Mouse (Mus musculus): ENCODE measurements around the gene Bag2. TPM values are rescaled to one million over a fixed set of nuclear protein-coding genes. Genes with fewer than 3 reads are reported as not detected.
A peak's percentile ranks its signal among the peaks of the same experiment; 100 is the strongest.

Gene Bag2
- 14.0 and 16.4 TPM in 2 replicates for total RNA-seq (2021)
- long read RNA-seq, transcript Bag2-201 (3 exons, 1,860 nt): major isoform, 13 of 33 reads
- long read RNA-seq, partial matches to known transcripts: 0 of 33 reads
- long read RNA-seq, other reads (novel, unspliced or antisense): 19 of 33 reads

GRCm38 (mm10) chr1:33757491-33758041, at the start of gene Bag2:
TSS of gene Bag2 (minus strand) at chr1:33757795.
- peak; percentile 77 for DNase-seq

GRCm38 (mm10) chr1:33803323-33803722, 45.7 kb upstream of the Bag2 start:
- no peak for DNase-seq

- no peak for DNase-seq
Observed at GRCm38 (mm10) chr1:33799620-33800019, 42.0 kb upstream of the Bag2 start.

- DNase-seq: no peak
Observed at GRCm38 (mm10) chr1:33788493-33788892, 30.9 kb upstream of the Bag2 start.

GRCm38 (mm10) chr1:33788072-33788471, 30.5 kb upstream of the Bag2 start:
- DNase-seq: no peak

GRCm38 (mm10) chr1:33784561-33784960, 27.0 kb upstream of the Bag2 start:
- no peak for DNase-seq

GRCm38 (mm10) chr1:33776175-33776611, 18.6 kb upstream of the Bag2 start:
- no peak for DNase-seq

- DNase-seq: no peak
Observed at GRCm38 (mm10) chr1:33772106-33772505, 14.5 kb upstream of the Bag2 start.

- DNase-seq: no peak
Observed at GRCm38 (mm10) chr1:33771621-33772020, 14.0 kb upstream of the Bag2 start.

GRCm38 (mm10) chr1:33768827-33769226, 11.2 kb upstream of the Bag2 start:
- DNase-seq: no peak

GRCm38 (mm10) chr1:33768091-33768787, 10.6 kb upstream of the Bag2 start:
- no peak for DNase-seq

- no peak for DNase-seq
Observed at GRCm38 (mm10) chr1:33766520-33767508, 9.2 kb upstream of the Bag2 start.

GRCm38 (mm10) chr1:33765468-33766080, 8.0 kb upstream of the Bag2 start:
- DNase-seq: no peak

GRCm38 (mm10) chr1:33763826-33764225, 6.2 kb upstream of the Bag2 start:
- DNase-seq: no peak

- no peak for DNase-seq
Observed at GRCm38 (mm10) chr1:33758488-33758887, 893 bp upstream of the Bag2 start.

- no peak for DNase-seq
Observed at GRCm38 (mm10) chr1:33757033-33757413, 572 bp downstream of the Bag2 start.

GRCm38 (mm10) chr1:33756258-33757032, 1.1 kb downstream of the Bag2 start:
- no peak for DNase-seq

GRCm38 (mm10) chr1:33755799-33756198, 1.8 kb downstream of the Bag2 start:
- DNase-seq: no peak

GRCm38 (mm10) chr1:33754965-33755735, 2.4 kb downstream of the Bag2 start:
- DNase-seq: no peak

GRCm38 (mm10) chr1:33754089-33754488, 3.5 kb downstream of the Bag2 start:
- DNase-seq: no peak

GRCm38 (mm10) chr1:33751283-33751682, 6.3 kb downstream of the Bag2 start:
- no peak for DNase-seq

All from adrenal gland, postnatal 25 days (tissue).